Mouse (Mus musculus): Measurements from ENCODE around the gene Krtap19-2. TPM values are rescaled to one million over a fixed set of nuclear protein-coding genes. Genes with fewer than 3 reads are reported as not detected.

Gene Krtap19-2
- polyA plus RNA-seq (2014; fragmentation: Nextera tagmentation; extraction: Ambion mirVana) = not detected in 2 replicates

DNA sequence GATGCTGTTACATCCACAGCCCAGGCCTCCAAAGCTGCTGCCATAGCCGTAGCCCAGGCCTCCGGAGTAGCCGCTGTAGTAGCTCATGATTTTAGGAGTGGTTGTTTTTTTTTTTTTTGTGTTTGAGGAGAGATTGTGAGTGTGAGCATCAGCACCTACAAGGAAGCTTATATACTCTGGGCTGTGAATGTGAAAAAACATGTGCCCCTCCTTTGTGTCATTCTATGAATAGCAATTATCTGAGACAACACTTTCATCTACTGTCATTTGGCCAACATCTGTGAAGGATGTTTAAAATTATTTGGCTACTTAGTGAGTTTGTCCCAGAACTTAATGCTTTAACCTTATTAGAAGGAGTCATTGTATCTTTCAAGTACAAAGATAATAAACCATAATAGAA, at the start of gene Krtap19-2:
Gene Krtap19-2 (minus strand): TSS at position 101 of the 400 bp plus-strand sequence.
- Histone ChIP-seq H3K27ac (ENCODE audit: low read depth, low read length) (no peak within 1 kb of the TSS), H3K9me3 (ENCODE audit: control insufficient read depth, low read length) (no peaks in the 10 kb centered on the region), H3K27me3 (ENCODE audit: control insufficient read depth, insufficient read depth, low read length) (no peaks in the 10 kb centered on the region), H3K9ac (ENCODE audit: low read depth, low read length) (no peak within 1 kb of the TSS), H3K36me3 (ENCODE audit: control insufficient read depth, insufficient read depth, low read length) (no peaks in the 10 kb centered on the region), H3K4me1 (ENCODE audit: control insufficient read depth, insufficient read depth, low read length) (no peaks in the 10 kb centered on the region), H3K4me2 (replicated peaks; ENCODE audit: low read depth, low read length) (no peak within 1 kb of the TSS), H3K4me3 (ENCODE audit: low read length) (no peak within 1 kb of the TSS)
- ATAC-seq (ENCODE audit: low FRiP score, low TSS enrichment) = no peak
- 98% methylated on average over 3 of the region's 3 CpGs for WGBS

- Histone ChIP-seq H3K4me3 (ENCODE audit: low read length) (no peak within 1 kb of the TSS), H3K27me3 (ENCODE audit: control insufficient read depth, insufficient read depth, low read length) (no peaks in the 10 kb centered on the region), H3K4me1 (ENCODE audit: control insufficient read depth, insufficient read depth, low read length) (no peaks in the 10 kb centered on the region), H3K27ac (ENCODE audit: low read depth, low read length) (no peak within 1 kb of the TSS), H3K36me3 (ENCODE audit: control insufficient read depth, insufficient read depth, low read length) (no peaks in the 10 kb centered on the region), H3K9ac (ENCODE audit: low read depth, low read length) (no peak within 1 kb of the TSS), H3K4me2 (replicated peaks; ENCODE audit: low read depth, low read length) (no peak within 1 kb of the TSS), H3K9me3 (ENCODE audit: control insufficient read depth, low read length) (no peaks in the 10 kb centered on the region)
- ATAC-seq (ENCODE audit: low FRiP score, low TSS enrichment) = no peak
- 93% methylated on average over 6 of the region's 6 CpGs for WGBS
Measured at GRCm38 (mm10) chr16:88896357-88896756, 22.3 kb upstream of the Krtap19-2 start, which contains the start of gene Krtap19-5. Gene Krtap19-5 (minus strand): TSS chr16:88896457.

DNA sequence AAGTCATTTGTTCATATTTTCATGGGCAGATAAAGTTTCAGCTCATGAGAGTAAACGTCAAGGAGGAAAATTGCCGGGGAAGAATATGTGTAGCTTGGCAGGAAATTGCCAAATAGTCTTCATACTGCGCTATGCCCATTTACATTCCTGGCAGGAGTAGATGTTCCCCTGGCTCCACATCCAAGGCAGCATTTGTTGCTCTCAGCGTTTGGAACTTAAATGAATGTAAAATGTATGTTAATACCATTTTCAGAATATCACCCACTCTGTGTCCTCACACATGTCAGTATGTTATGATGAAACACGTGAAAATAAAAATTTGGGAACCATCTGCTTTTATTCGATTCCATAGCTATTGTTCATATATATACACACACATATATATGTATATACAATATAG, 12.8 kb upstream of the Krtap19-2 start:
- H3K36me3 ChIP-seq (ENCODE audit: control insufficient read depth, insufficient read depth, low read length) = no peaks in the 10 kb centered on the region
- no peak overlapping the region for H3K4me3 ChIP-seq (ENCODE audit: low read length)
- H3K9me3 ChIP-seq (ENCODE audit: control insufficient read depth, low read length) = no peaks in the 10 kb centered on the region
- no peaks in the 10 kb centered on the region for H3K27me3 ChIP-seq (ENCODE audit: control insufficient read depth, insufficient read depth, low read length)
- 91% methylated on average over 6 of the region's 6 CpGs for WGBS
- no peak overlapping the region for H3K4me2 ChIP-seq (replicated peaks; ENCODE audit: low read depth, low read length)
- H3K9ac ChIP-seq (ENCODE audit: low read depth, low read length) = no peak overlapping the region
- H3K27ac ChIP-seq (ENCODE audit: low read depth, low read length) = no peak overlapping the region
- no peak for ATAC-seq (ENCODE audit: low FRiP score, low TSS enrichment)
- H3K4me1 ChIP-seq (ENCODE audit: control insufficient read depth, insufficient read depth, low read length) = no peaks in the 10 kb centered on the region

DNA sequence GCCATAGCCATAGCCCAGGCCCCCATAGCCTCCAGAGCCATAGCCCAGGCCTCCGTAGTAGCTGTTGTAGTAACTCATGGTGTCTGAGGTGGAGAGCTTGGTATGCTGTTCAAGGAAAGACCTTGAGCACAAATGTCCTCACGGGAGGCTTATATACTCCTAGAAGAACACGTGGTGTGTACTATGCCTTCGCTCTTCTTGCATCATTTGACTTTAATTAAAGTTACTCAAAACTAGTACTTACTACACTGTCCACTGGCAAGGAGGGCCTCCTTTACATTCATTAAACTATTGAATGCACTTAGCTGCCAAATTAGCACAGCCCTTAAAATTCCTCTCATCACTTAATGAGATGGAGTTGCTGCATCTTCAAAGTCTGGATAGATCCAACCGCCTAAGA, 10.9 kb upstream of the Krtap19-2 start, which contains the start of gene Krtap19-4:
Gene Krtap19-4 (minus strand): TSS at position 101 of the 400 bp plus-strand sequence.
- Histone ChIP-seq H3K27me3 (ENCODE audit: control insufficient read depth, insufficient read depth, low read length) (no peaks in the 10 kb centered on the region), H3K9ac (ENCODE audit: low read depth, low read length) (no peak within 1 kb of the TSS), H3K4me2 (replicated peaks; ENCODE audit: low read depth, low read length) (no peak within 1 kb of the TSS), H3K4me1 (ENCODE audit: control insufficient read depth, insufficient read depth, low read length) (no peaks in the 10 kb centered on the region), H3K4me3 (ENCODE audit: low read length) (no peak within 1 kb of the TSS), H3K36me3 (ENCODE audit: control insufficient read depth, insufficient read depth, low read length) (no peaks in the 10 kb centered on the region), H3K27ac (ENCODE audit: low read depth, low read length) (no peak within 1 kb of the TSS), H3K9me3 (ENCODE audit: control insufficient read depth, low read length) (no peaks in the 10 kb centered on the region)
- no peak for ATAC-seq (ENCODE audit: low FRiP score, low TSS enrichment)
- WGBS = 89% methylated on average over 5 of the region's 5 CpGs

- Histone ChIP-seq H3K9me3 (ENCODE audit: control insufficient read depth, low read length) (no peaks in the 10 kb centered on the region), H3K4me1 (ENCODE audit: control insufficient read depth, insufficient read depth, low read length) (no peaks in the 10 kb centered on the region), H3K4me2 (replicated peaks; ENCODE audit: low read depth, low read length) (no peak within 1 kb of the TSS), H3K27ac (ENCODE audit: low read depth, low read length) (no peak within 1 kb of the TSS), H3K9ac (ENCODE audit: low read depth, low read length) (no peak within 1 kb of the TSS), H3K4me3 (ENCODE audit: low read length) (no peak within 1 kb of the TSS), H3K36me3 (ENCODE audit: control insufficient read depth, insufficient read depth, low read length) (no peaks in the 10 kb centered on the region), H3K27me3 (ENCODE audit: control insufficient read depth, insufficient read depth, low read length) (no peaks in the 10 kb centered on the region)
- no peak for ATAC-seq (ENCODE audit: low FRiP score, low TSS enrichment)
- WGBS = 84% methylated on average over 2 of the region's 2 CpGs
Measured at GRCm38 (mm10) chr16:88877938-88878337, 3.9 kb upstream of the Krtap19-2 start, which contains the start of gene Krtap19-3. Gene Krtap19-3 (minus strand): TSS chr16:88878038.

GRCm38 (mm10) chr16:88869311-88869710, 4.8 kb downstream of the Krtap19-2 start, which contains the start of gene Krtap19-1:
Gene Krtap19-1 (minus strand): TSS chr16:88869411.
- no peak for ATAC-seq (ENCODE audit: low FRiP score, low TSS enrichment)
- Histone ChIP-seq H3K9me3 (ENCODE audit: control insufficient read depth, low read length) (no peaks in the 10 kb centered on the region), H3K27me3 (ENCODE audit: control insufficient read depth, insufficient read depth, low read length) (no peaks in the 10 kb centered on the region), H3K27ac (ENCODE audit: low read depth, low read length) (no peak within 1 kb of the TSS), H3K4me1 (ENCODE audit: control insufficient read depth, insufficient read depth, low read length) (no peaks in the 10 kb centered on the region), H3K36me3 (ENCODE audit: control insufficient read depth, insufficient read depth, low read length) (no peaks in the 10 kb centered on the region), H3K9ac (ENCODE audit: low read depth, low read length) (no peak within 1 kb of the TSS), H3K4me2 (replicated peaks; ENCODE audit: low read depth, low read length) (no peak within 1 kb of the TSS), H3K4me3 (ENCODE audit: low read length) (no peak within 1 kb of the TSS)
- WGBS = 92% methylated on average over 6 of the region's 6 CpGs

DNA sequence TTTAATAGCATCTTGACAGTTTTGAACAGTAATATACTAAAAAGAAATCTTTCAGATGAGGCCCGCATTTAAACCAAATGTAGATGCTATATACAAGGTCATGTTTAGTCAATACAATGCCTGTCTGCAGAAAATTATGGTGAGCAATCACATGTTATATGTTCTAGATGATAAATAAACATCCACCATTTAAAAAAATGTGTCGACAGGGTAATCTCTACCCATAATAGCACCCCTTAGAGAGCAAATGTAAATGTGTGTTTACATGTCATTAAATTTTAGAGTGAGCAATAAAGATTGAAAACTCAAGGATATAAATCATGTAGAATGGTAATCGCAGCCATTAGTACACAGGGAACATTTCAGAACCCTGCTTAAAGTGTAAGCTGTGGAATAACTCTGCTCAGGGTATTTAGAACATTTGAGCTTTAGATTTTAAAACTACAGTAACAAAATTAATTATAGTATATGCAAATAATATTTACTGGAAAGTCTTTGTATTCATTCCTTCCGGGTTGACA, 9.1 kb downstream of the Krtap19-2 start:
- H3K36me3 ChIP-seq (ENCODE audit: control insufficient read depth, insufficient read depth, low read length) = no peaks in the 10 kb centered on the region
- no peak for ATAC-seq (ENCODE audit: low FRiP score, low TSS enrichment)
- H3K4me1 ChIP-seq (ENCODE audit: control insufficient read depth, insufficient read depth, low read length) = no peaks in the 10 kb centered on the region
- no peak overlapping the region for H3K27ac ChIP-seq (ENCODE audit: low read depth, low read length)
- no peaks in the 10 kb centered on the region for H3K9me3 ChIP-seq (ENCODE audit: control insufficient read depth, low read length)
- H3K4me3 ChIP-seq (ENCODE audit: low read length) = no peak overlapping the region
- no peaks in the 10 kb centered on the region for H3K27me3 ChIP-seq (ENCODE audit: control insufficient read depth, insufficient read depth, low read length)
- 51% methylated on average over 4 of the region's 4 CpGs for WGBS
- H3K4me2 ChIP-seq (replicated peaks; ENCODE audit: low read depth, low read length) = no peak overlapping the region
- no peak overlapping the region for H3K9ac ChIP-seq (ENCODE audit: low read depth, low read length)

GRCm38 (mm10) chr16:88851450-88851849, 22.6 kb downstream of the Krtap19-2 start:
- Histone ChIP-seq H3K9ac (ENCODE audit: low read depth, low read length) (no peak overlapping the region), H3K9me3 (ENCODE audit: control insufficient read depth, low read length) (no peaks in the 10 kb centered on the region), H3K27me3 (ENCODE audit: control insufficient read depth, insufficient read depth, low read length) (no peaks in the 10 kb centered on the region), H3K27ac (ENCODE audit: low read depth, low read length) (no peak overlapping the region), H3K4me2 (replicated peaks; ENCODE audit: low read depth, low read length) (no peak overlapping the region), H3K4me3 (ENCODE audit: low read length) (no peak overlapping the region), H3K36me3 (ENCODE audit: control insufficient read depth, insufficient read depth, low read length) (no peaks in the 10 kb centered on the region), H3K4me1 (ENCODE audit: control insufficient read depth, insufficient read depth, low read length) (no peaks in the 10 kb centered on the region)
- no peak for ATAC-seq (ENCODE audit: low FRiP score, low TSS enrichment)
- WGBS = 12% methylated on average over 5 of the region's 5 CpGs

DNA sequence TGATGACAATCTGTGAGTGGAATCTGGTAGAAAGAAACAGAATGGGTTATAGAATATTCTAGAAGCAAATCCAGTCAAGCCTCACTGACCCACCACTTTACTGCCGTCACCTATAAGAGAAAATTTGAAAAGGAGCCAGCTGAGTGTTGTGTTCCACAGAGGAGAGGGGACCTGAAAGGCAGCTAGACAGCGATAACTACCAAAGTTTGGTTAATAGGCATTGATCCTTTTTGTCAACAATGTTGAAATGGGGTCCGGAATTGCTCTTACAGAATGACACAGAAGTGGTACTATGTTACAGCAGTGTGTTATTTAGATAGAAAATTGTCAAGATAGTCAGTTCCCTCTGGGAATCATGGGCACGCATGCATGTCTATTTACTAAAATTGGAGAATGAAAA, 25.5 kb downstream of the Krtap19-2 start:
- Histone ChIP-seq H3K4me3 (ENCODE audit: low read length) (no peak overlapping the region), H3K27ac (ENCODE audit: low read depth, low read length) (no peak overlapping the region), H3K27me3 (ENCODE audit: control insufficient read depth, insufficient read depth, low read length) (no peaks in the 10 kb centered on the region), H3K9me3 (ENCODE audit: control insufficient read depth, low read length) (no peaks in the 10 kb centered on the region), H3K4me2 (replicated peaks; ENCODE audit: low read depth, low read length) (no peak overlapping the region), H3K9ac (ENCODE audit: low read depth, low read length) (no peak overlapping the region), H3K4me1 (ENCODE audit: control insufficient read depth, insufficient read depth, low read length) (no peaks in the 10 kb centered on the region), H3K36me3 (ENCODE audit: control insufficient read depth, insufficient read depth, low read length) (no peaks in the 10 kb centered on the region)
- ATAC-seq (ENCODE audit: low FRiP score, low TSS enrichment) = no peak
- WGBS = 83% methylated on average over 4 of the region's 4 CpGs
